Mouse (Mus musculus) lung, postnatal 14 days (tissue): Measurements from ENCODE around the gene Btbd7.

Source experiments
- DNase-seq: peaks from one replicate; pipeline ENCODE4 v3.0.0; 2021

Gene Btbd7

GRCm38 (mm10) chr12:102878031-102878823, at the start of gene Btbd7:
Gene Btbd7, minus strand, starts transcription at chr12:102878471.
- peak; percentile 99 for DNase-seq

- DNase-seq: no peak
Observed at GRCm38 (mm10) chr12:102916073-102916472, 37.8 kb upstream of the Btbd7 start.

DNA sequence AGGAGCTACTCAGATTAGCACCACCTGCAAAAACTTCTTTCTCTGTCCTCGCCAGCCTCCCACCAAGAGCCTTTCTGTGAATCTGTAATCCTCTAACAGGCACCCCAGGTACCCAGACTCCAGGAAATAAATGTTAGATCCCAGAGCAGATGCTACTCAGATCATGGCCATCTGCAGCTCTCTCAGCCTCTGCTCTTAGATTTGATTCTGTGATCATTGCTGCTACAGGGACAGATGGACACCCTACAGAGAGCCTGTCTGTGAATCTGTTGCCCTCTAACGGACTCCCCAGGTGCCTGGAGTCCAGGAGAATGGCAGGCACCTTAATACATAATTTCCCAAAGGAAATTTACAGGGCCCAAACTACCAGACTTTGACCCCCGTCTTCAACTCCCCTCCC, 29.9 kb upstream of the Btbd7 start:
- DNase-seq: no peak

- DNase-seq: no peak
Observed at GRCm38 (mm10) chr12:102899091-102899490, 20.8 kb upstream of the Btbd7 start, which contains the start of gene Cox8c. Gene Cox8c, plus strand, starts transcription at chr12:102899316.

DNA sequence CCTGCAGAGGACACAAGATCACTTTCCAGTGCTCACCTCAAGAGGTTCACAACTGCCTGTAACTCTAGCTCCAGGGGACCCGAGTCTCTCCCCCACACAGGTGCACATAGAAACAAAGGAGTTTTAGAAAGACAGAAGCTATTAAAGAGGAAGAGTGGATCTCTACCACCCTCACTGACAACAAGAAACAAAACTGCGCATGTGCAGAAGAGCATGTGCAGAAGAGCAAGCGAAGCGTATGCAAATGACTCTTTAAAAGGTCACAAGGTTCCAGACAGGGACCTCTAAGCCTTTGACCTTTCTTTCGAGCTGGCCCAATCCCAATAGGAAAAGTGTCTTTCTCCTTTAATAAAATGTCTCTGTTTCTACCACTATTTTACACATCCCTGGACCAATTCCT, 10.3 kb upstream of the Btbd7 start:
- no peak for DNase-seq

GRCm38 (mm10) chr12:102887366-102887765, 9.1 kb upstream of the Btbd7 start:
- no peak for DNase-seq

GRCm38 (mm10) chr12:102885735-102886134, 7.5 kb upstream of the Btbd7 start:
- peak; percentile 17 for DNase-seq

DNA sequence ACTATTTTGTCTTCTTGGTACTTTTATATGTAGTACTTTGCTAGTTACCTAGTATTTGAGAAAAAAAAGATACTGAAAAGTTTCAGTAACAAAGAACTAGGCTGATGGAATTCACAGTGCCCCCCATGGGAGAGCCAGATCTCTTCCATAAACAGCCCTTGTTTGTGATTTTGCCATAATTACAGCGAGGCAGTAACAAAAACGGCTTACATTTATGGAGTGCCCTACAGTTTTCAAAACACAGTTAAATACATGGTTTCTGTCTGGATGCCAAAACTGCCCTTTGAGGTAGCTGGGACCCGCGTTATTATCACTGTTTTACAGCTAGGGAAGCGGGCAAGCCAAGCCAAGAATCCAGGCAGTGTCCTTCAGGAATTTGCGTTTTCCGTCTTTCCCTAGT, 630 bp upstream of the Btbd7 start:
- DNase-seq: peak; percentile 9

- peak; percentile 37 for DNase-seq
Observed at GRCm38 (mm10) chr12:102877301-102878030, 805 bp downstream of the Btbd7 start.

GRCm38 (mm10) chr12:102870527-102870926, 7.7 kb downstream of the Btbd7 start:
- no peak for DNase-seq

GRCm38 (mm10) chr12:102869802-102870201, 8.5 kb downstream of the Btbd7 start:
- DNase-seq: no peak

- no peak for DNase-seq
Observed at GRCm38 (mm10) chr12:102860806-102861205, 17.5 kb downstream of the Btbd7 start.

- DNase-seq: no peak
Observed at GRCm38 (mm10) chr12:102838271-102838670, 40.0 kb downstream of the Btbd7 start.

DNA sequence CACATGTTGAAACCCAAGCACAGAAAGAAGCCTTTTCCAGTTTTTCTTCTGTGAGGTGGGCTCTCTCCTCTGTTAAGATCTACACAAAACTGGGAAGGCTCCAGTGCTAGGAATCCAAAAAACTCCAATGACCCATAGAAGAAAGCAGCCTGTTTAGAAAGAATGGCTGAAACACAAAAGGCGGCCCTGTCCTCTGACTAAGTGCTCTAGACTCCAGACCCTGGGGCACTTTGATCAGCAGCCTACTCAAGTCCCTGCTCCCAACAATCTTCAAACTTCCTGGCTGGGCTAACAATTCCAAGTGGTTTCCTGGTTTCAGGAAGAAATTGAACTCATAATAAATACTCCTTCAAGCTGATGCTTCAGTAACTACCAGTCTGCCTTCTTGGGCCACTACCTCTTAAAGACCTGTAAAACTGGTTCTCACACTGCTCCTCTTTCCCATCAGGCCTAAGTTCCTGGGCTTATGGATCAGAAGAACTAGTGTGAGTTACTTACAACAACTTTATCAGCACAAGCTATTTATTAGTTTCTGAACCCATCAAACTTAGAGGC, 45.4 kb downstream of the Btbd7 start:
- DNase-seq: no peak

GRCm38 (mm10) chr12:102831888-102832287, 46.4 kb downstream of the Btbd7 start:
- DNase-seq: no peak

DNA sequence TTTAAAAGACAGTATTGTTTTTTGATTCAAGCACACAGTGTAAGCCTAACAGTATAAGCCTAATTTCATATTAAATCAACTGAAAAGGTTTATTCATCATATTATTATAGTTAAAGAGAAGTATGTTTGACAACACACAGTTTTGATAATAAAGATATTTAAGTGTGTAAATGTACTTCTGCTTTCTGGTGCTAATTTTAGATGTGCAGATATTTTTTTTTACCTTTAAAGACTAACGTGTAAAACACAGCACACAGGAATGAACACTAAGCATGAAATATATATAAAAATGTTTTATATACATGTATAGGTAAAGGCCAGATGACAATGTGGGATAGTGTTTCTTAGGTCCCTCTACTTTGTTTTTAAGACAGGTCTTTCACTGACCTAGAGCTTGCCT, 51.2 kb downstream of the Btbd7 start:
- no peak for DNase-seq

DNA sequence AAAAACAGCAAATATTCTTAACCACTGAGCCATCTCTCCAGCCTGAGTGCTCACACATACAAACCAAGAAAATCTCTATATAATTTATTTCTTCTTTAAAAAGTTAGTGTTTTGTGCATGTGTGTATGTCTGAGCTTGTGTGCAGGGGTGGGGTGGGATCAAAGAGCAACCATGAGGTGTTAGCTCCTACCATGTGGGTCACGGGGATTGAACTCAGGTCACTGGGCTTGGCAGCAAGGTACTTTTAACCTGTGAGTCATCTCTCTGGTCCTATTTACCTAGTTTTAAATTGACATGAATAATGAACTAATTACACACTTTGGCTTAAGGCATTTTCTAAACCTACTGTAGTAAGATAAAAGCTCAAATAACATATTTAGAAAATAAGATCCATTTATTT, 51.9 kb downstream of the Btbd7 start:
- no peak for DNase-seq

- DNase-seq: no peak
Observed at GRCm38 (mm10) chr12:102814858-102815257, 63.4 kb downstream of the Btbd7 start.

- DNase-seq: no peak
Observed at GRCm38 (mm10) chr12:102799528-102799927, 78.7 kb downstream of the Btbd7 start.

GRCm38 (mm10) chr12:102787927-102788326, 90.3 kb downstream of the Btbd7 start:
- no peak for DNase-seq

DNA sequence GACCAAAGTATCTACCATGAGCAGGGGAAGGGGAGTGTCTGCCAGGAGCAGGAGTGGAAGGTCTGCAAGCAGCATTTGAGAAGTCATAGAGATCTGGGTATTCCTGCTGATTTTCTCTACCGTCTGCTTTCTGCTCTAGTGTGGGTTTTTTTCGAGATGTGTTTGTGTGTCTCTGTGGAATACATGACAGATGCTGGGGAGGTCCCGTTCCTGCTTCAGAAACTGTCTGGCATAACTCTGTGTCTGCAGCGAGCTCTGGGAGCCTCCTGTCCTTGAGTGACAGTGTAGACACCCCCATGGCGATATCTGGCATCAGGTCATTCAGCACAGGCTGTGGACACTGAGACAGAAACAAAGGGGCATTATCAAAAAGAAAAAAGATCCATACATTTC, 92.7 kb downstream of the Btbd7 start:
- DNase-seq: no peak

DNA sequence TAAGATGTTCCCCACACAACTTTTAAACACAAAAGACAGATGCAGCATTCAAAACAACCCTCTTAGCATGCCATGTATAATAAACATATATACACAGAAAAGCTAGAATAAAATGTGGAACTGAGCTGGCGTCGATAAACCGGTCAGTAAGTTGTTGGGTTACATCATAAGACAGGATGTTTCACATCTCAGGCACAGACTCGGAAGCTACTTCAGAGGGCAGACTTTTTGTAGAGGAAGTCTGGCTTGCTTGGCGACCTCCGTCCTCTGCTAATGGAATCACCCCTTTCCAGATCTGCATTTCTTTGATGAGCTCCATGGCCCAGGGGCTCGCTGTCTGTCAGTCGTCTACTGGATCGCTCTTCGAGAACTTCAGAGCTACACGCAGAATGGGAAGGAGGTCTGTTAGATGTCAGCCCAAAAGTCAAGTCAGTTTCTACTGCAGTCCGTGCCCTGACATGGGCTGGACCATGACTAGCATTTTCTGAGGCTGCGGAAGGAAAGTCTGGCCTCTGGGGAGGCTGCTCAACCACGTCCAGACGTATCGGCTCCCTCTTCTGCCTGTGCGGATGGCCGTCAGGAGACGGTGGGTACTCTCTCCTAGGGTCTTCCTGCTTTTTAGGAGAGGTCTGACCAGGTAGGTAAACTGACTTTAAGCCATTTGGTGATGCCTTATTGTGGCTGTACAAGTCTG, 93.2 kb downstream of the Btbd7 start:
- no peak for DNase-seq

GRCm38 (mm10) chr12:102782841-102783240, 95.4 kb downstream of the Btbd7 start:
- no peak for DNase-seq
